Mouse (Mus musculus): Measurements from ENCODE around the gene Vars.

Vars gene

DNA sequence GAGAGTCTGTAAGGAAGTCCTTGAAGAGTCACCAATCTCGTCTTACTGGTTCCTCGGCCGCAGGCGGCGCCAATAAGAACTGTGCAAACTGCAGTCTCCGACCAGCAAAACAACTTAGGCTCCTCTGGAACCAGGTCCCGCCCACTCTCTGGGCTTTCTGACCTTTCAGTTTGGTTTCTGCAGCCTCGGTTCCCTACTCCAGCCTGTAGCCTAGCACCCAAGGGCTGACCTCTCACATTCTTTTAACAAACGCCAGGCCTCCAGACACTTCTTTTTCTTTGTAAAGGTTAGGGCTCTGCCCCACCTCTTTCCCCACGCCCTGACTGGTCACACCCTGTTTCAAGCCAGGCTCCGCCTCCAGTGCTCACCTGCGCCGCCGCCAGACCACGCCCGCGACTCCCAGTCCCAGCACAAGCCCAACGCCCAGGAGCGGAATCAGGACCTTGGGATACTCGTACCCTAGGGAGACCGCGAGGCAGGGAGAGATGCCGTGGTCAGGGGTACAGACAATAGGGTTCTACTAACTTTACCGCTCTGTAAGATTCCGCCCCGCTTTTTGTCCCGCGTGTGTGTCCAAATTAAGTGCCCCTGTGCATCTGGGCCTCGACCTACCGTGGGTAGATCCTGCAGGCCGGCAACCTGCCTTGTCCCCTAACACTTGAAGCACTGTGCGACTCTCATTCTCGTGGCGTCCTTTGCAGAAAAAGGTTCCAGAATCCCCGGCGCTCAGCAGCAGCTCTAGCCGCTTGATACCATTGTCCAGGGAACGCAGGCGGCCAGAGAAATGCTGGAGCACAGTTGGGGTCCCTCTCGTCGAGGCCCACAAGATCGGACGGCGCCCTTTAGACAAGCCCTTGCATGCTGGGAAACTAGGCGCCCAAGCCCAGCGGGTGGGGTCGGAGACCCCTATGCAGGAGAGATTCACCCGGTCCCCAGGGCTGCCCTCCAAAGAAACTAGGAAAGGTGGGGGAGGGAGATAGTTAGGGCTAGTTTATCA, 64.5 kb downstream of the Vars start, which contains the start of gene Ly6g6c:
TSS of gene Ly6g6c (plus strand) at position 438 of the 997 bp plus-strand sequence.
- H3K36me3 ChIP-seq (ENCODE audit: control insufficient read depth, insufficient read depth, low read length, poor library complexity, severe bottlenecking), result no peaks in the 10 kb centered on the region
- DNase-seq (ENCODE audit: low read depth, low spot score), result peak; percentile 44
- no peaks in the 10 kb centered on the region for H3K27me3 ChIP-seq (ENCODE audit: control insufficient read depth, insufficient read depth, low read length, poor library complexity, severe bottlenecking)

Measured in splenic B cell, adult 2 months (primary cell).